Mouse (Mus musculus) stomach, postnatal 0 days (tissue): ENCODE data around the gene Zfp385a.

ENCODE experiments used
- CTCF ChIP-seq: IDR thresholded peaks from 2 replicates; pipeline ENCODE4 v1.5.1; 2016; ENCODE audit warnings: antibody characterized with exemption, low read depth, mild to moderate bottlenecking, moderate library complexity
- EP300 ChIP-seq: optimal IDR thresholded peaks from 2 replicates; pipeline ENCODE3; 2016; ENCODE audit warnings: antibody characterized with exemption

DNA sequence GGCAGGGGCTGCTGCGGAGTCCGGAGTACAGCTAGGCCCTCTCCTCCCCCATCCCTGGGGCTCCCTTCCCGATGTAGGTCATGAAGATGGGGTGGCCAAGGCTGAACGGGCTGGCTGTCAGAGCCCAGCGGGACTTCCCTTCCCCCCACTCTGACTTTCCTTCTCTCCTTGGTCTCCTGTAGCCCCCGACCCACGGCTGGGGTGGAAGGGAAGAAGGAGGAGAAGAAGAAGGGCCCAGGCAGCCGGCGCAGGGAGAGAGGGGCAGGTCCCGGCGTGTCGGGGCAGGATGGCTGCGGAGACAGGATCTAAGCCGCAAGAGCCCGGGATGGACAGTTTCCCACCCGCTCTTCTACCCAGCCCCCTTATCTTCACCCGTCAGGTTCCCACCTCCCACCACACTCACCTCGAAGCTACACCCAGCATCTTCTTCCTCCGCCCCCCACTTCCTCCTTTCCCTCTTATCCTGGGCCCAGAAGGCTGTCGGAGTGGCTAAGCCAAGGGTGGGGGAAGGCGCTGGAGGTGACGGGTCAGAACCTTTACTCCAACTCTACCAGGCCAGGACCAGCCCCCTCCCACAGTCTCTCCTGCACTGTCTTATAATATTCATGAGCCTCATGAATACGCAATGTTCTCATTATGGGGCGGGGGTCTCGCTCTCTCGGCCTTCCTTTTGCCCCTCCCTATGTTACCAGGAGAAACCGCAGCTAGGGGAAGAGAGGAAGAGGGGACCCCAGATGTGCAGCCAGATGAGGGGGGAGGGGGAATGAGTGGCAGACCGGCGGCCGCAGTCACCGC, 530 bp downstream of the Zfp385a start:
- TF ChIP-seq EP300 = no peak
- no peak for TF ChIP-seq CTCF
